Mouse (Mus musculus): ENCODE data around the gene Casc3. TPM values are rescaled to one million over a fixed set of nuclear protein-coding genes. Genes with fewer than 3 reads are reported as not detected.

Casc3 gene
- total and polyA plus RNA-seq, 3 experiments: 14.4 to 71.7 (median 16.7) TPM

- Histone ChIP-seq H3K36me3 (replicated peaks in 1 of 2; ENCODE audit: control insufficient read depth in 1 of 2, insufficient read depth in 1 of 2, low read length in 1 of 2) (peaks cover 22 to 40% of the 10 kb centered on the region in 2 experiments), H3K4me2 (ENCODE audit: insufficient read depth, low read depth, poor library complexity, severe bottlenecking) (peak overlapping the region; percentile 79), H3K9me3 (replicated peaks; ENCODE audit: low read length) (no peaks in the 10 kb centered on the region), H3K9ac (ENCODE audit: insufficient read depth, low read depth) (peak overlapping the region; percentile 100), H3K27me3 (replicated peaks) (no peaks in the 10 kb centered on the region), H3K4me3 (replicated peaks in 1 of 3; ENCODE audit: low read depth in 2 of 3, low read length in 2 of 3, poor library complexity in 1 of 3) (peak overlapping the region; percentile 77 to 81 (median 79)), H3K27ac (ENCODE audit: insufficient read depth, low read depth) (peak overlapping the region; percentile 86), H3K4me1 (ENCODE audit: control insufficient read depth in 1 of 2, insufficient read depth in 2 of 2) (peaks cover 6 to 44% of the 10 kb centered on the region in 2 experiments), H3K79me2 (replicated peaks; ENCODE audit: control insufficient read depth, extremely low read depth, insufficient read depth, poor library complexity, severe bottlenecking) (peaks cover 29% of the 10 kb centered on the region)
- TF ChIP-seq POLR2A (IDR thresholded peaks at IDR 0.05; ENCODE audit: low read depth, low read length): peak; percentile 55
- TF ChIP-seq ELF1 (IDR thresholded peaks at IDR 0.05; ENCODE audit: low read depth, low read length): peak; percentile 67
- TF ChIP-seq POLR2AphosphoS2 (IDR thresholded peaks at IDR 0.05; ENCODE audit: low read depth, low read length): peak; percentile 74
- TF ChIP-seq CHD1 (IDR thresholded peaks at IDR 0.05; ENCODE audit: low read depth, low read length): peak; percentile 72; the same call in 1 of the 2 replicates
- peak; percentile 86 for TF ChIP-seq MXI1 (IDR thresholded peaks at IDR 0.05; ENCODE audit: low read depth, low read length)
- no peak for TF ChIP-seq USF2 (conservative IDR thresholded peaks at IDR 0.05; ENCODE audit: low read depth, low read length)
- peak; percentile 20; the same call in 1 of the 2 replicates for TF ChIP-seq IRF4 (IDR thresholded peaks at IDR 0.05; ENCODE audit: low read depth, low read length)
- TF ChIP-seq TBP (conservative IDR thresholded peaks at IDR 0.05; ENCODE audit: low read depth, low read length): peak; percentile 62; the same call in 1 of the 2 replicates
- peak; percentile 56; the same call in 1 of the 2 replicates for TF ChIP-seq MAX (IDR thresholded peaks at IDR 0.05; ENCODE audit: low read length)
- 0 out of 2 replicates have a peak, but pooled peaks have one; percentile 52 for TF ChIP-seq KAT2A (IDR thresholded peaks at IDR 0.05; ENCODE audit: insufficient replicate concordance, low read length)
- TF ChIP-seq HCFC1 (IDR thresholded peaks at IDR 0.05; ENCODE audit: low read depth, low read length): peak; percentile 48
- peak; percentile 67; the same call in 1 of the 2 replicates for TF ChIP-seq NELFE (IDR thresholded peaks at IDR 0.05; ENCODE audit: low read depth, low read length)
- no peak for TF ChIP-seq ZKSCAN1 (IDR thresholded peaks at IDR 0.05; ENCODE audit: borderline replicate concordance, low read depth, low read length)
- peak; percentile 52; the same call in 1 of the 2 replicates for TF ChIP-seq CHD2 (IDR thresholded peaks at IDR 0.05; ENCODE audit: low read length)
- TF ChIP-seq SIN3A (IDR thresholded peaks at IDR 0.05; ENCODE audit: low read length): peak; percentile 76
- peak; percentile 40; the same call in 1 of the 2 replicates for TF ChIP-seq MEF2A (IDR thresholded peaks at IDR 0.05; ENCODE audit: borderline replicate concordance, low read depth, low read length)
- TF ChIP-seq USF1 (IDR thresholded peaks at IDR 0.05; ENCODE audit: low read depth, low read length): no peak
- no peak for TF ChIP-seq E2F4 (IDR thresholded peaks at IDR 0.05; ENCODE audit: insufficient replicate concordance, low read depth, low read length)
- TF ChIP-seq NRF1 (IDR thresholded peaks at IDR 0.05; ENCODE audit: low read depth, low read length): peak; percentile 100
- no peak for TF ChIP-seq UBTF (IDR thresholded peaks at IDR 0.05; ENCODE audit: low read depth, low read length)
- no peak for TF ChIP-seq CTCF (conservative IDR thresholded peaks at IDR 0.05 in 1 of 2, IDR thresholded peaks at IDR 0.05 in 1 of 2; ENCODE audit: low read depth in 2 of 2, low read length in 2 of 2)
- no peak for TF ChIP-seq GABPA (IDR thresholded peaks at IDR 0.05; ENCODE audit: insufficient replicate concordance, low read depth, low read length)
- TF ChIP-seq MAFK (IDR thresholded peaks at IDR 0.05; ENCODE audit: insufficient replicate concordance, low read length): no peak
- peak; percentile 69 for TF ChIP-seq TCF12 (IDR thresholded peaks at IDR 0.05; ENCODE audit: low read depth, low read length)
- peak; percentile 30; the same call in 1 of the 2 replicates for TF ChIP-seq MYC (IDR thresholded peaks at IDR 0.05; ENCODE audit: low read depth, low read length)
- TF ChIP-seq ZMIZ1 (IDR thresholded peaks at IDR 0.05; ENCODE audit: low read depth, low read length): peak; percentile 73; the same call in 1 of the 2 replicates
- TF ChIP-seq BHLHE40 (IDR thresholded peaks at IDR 0.05; ENCODE audit: low read depth, low read length): peak; percentile 5; the same call in 1 of the 2 replicates
- dilution Hi-C loops (cut with MboI; ENCODE audit: extremely low pct_ligation_motif_present, extremely low pct_unique_long_range_greater_than_20kb, low sequenced_read_pairs) (no loop called here), in situ Hi-C loops (cut with MboI; ENCODE audit: low pct_ligation_motif_present, low pct_unique_long_range_greater_than_20kb, low sequenced_read_pairs) (no loop called here)
- DNase-seq (ENCODE audit: extremely low read depth): peak; percentile 82
Measured at GRCm38 (mm10) chr11:98796515-98797216, 8.0 kb upstream of the Casc3 start.

Data from CH12.LX (cell line).